Mouse (Mus musculus): ENCODE results near the gene Tbck. TPM values are rescaled to one million over a fixed set of nuclear protein-coding genes. Genes with fewer than 3 reads are reported as not detected.

The Tbck gene
- polyA plus RNA-seq (2015; fragmentation: Nextera tagmentation; extraction: Ambion mirVana), result 11.3 and 13.9 TPM in 2 replicates

GRCm38 (mm10) chr3:132683447-132684230 is at the start of gene Tbck:
Tbck (plus strand) TSS chr3:132684144.
- peak; percentile 97 for DNase-seq (ENCODE audit: low spot score)
- Histone ChIP-seq H3K4me3 (ENCODE audit: low read depth, low read length) (peak within 1 kb of the TSS; percentile 71), H3K9me3 (ENCODE audit: low read length) (no peaks in the 10 kb centered on the region), H3K36me3 (ENCODE audit: insufficient read depth, low read length) (no peaks in the 10 kb centered on the region), H3K27ac (ENCODE audit: low read length) (peak within 1 kb of the TSS; percentile 95), H3K4me1 (ENCODE audit: insufficient read depth, low read depth, low read length) (peaks cover 10% of the 10 kb centered on the region; the same call in 1 of the 2 replicates), H3K9ac (replicated peaks; ENCODE audit: low read depth) (peak within 1 kb of the TSS; percentile 98), H3K27me3 (replicated peaks; ENCODE audit: insufficient read depth, low read length) (no peaks in the 10 kb centered on the region), H3K4me2 (replicated peaks; ENCODE audit: low read depth, low read length) (peak within 1 kb of the TSS; percentile 68)
- peak; percentile 97 for ATAC-seq
- TF ChIP-seq CTCF (IDR thresholded peaks at IDR 0.05) (no peak), EP300 (IDR thresholded peaks at IDR 0.05) (peak; percentile 85)
- WGBS, result under 1% methylated on average over 41 of the region's 42 CpGs

- Histone ChIP-seq H3K4me3 (ENCODE audit: low read depth, low read length) (no peak overlapping the region), H3K4me1 (ENCODE audit: insufficient read depth, low read depth, low read length) (no peaks in the 10 kb centered on the region)
- WGBS, result 73% methylated on average over 3 of the region's 3 CpGs
These were observed 46.9 kb upstream of the Tbck start for GRCm38 (mm10) chr3:132637080-132637479.

GRCm38 (mm10) chr3:132644071-132644470 is 39.9 kb upstream of the Tbck start:
- no peaks in the 10 kb centered on the region for H3K27me3 ChIP-seq (replicated peaks; ENCODE audit: insufficient read depth, low read length)
- no peak overlapping the region for H3K9ac ChIP-seq (replicated peaks; ENCODE audit: low read depth)
- WGBS, result 56% methylated on average over 4 of the region's 4 CpGs
- H3K4me2 ChIP-seq (replicated peaks; ENCODE audit: low read depth, low read length), result no peak overlapping the region
- DNase-seq (ENCODE audit: low spot score) (no peak), ATAC-seq (no peak)
- H3K36me3 ChIP-seq (ENCODE audit: insufficient read depth, low read length), result no peaks in the 10 kb centered on the region
- H3K27ac ChIP-seq (ENCODE audit: low read length), result no peak overlapping the region
- TF ChIP-seq EP300 (IDR thresholded peaks at IDR 0.05), result no peak
- no peak for TF ChIP-seq CTCF (IDR thresholded peaks at IDR 0.05)
- no peaks in the 10 kb centered on the region for H3K9me3 ChIP-seq (ENCODE audit: low read length)
- H3K4me3 ChIP-seq (ENCODE audit: low read depth, low read length), result no peak overlapping the region
- no peaks in the 10 kb centered on the region for H3K4me1 ChIP-seq (ENCODE audit: insufficient read depth, low read depth, low read length)

More at GRCm38 (mm10) chr3:132637080-132637479, 46.9 kb upstream of the Tbck start:
- Histone ChIP-seq H3K9me3 (ENCODE audit: low read length) (no peaks in the 10 kb centered on the region), H3K27ac (ENCODE audit: low read length) (no peak overlapping the region), H3K9ac (replicated peaks; ENCODE audit: low read depth) (no peak overlapping the region), H3K4me2 (replicated peaks; ENCODE audit: low read depth, low read length) (no peak overlapping the region), H3K27me3 (replicated peaks; ENCODE audit: insufficient read depth, low read length) (no peaks in the 10 kb centered on the region), H3K36me3 (ENCODE audit: insufficient read depth, low read length) (no peaks in the 10 kb centered on the region)
- DNase-seq (ENCODE audit: low spot score) (no peak), ATAC-seq (no peak)
- TF ChIP-seq CTCF (IDR thresholded peaks at IDR 0.05), result no peak
- no peak for TF ChIP-seq EP300 (IDR thresholded peaks at IDR 0.05)

GRCm38 (mm10) chr3:132646814-132647213 is 37.1 kb upstream of the Tbck start:
- H3K9ac ChIP-seq (replicated peaks; ENCODE audit: low read depth), result no peak overlapping the region
- H3K27me3 ChIP-seq (replicated peaks; ENCODE audit: insufficient read depth, low read length), result no peaks in the 10 kb centered on the region
- no peak overlapping the region for H3K4me3 ChIP-seq (ENCODE audit: low read depth, low read length)
- ATAC-seq, result no peak
- H3K27ac ChIP-seq (ENCODE audit: low read length), result no peak overlapping the region
- H3K4me2 ChIP-seq (replicated peaks; ENCODE audit: low read depth, low read length), result no peak overlapping the region
- no peak for TF ChIP-seq EP300 (IDR thresholded peaks at IDR 0.05)
- H3K36me3 ChIP-seq (ENCODE audit: insufficient read depth, low read length), result no peaks in the 10 kb centered on the region
- H3K9me3 ChIP-seq (ENCODE audit: low read length), result no peaks in the 10 kb centered on the region
- no peak for DNase-seq (ENCODE audit: low spot score)
- H3K4me1 ChIP-seq (ENCODE audit: insufficient read depth, low read depth, low read length), result no peaks in the 10 kb centered on the region
- WGBS, result 15% methylated on average over 1 of the region's 1 CpGs

- TF ChIP-seq CTCF (IDR thresholded peaks at IDR 0.05), result no peak
- no peak for TF ChIP-seq EP300 (IDR thresholded peaks at IDR 0.05)
- H3K27me3 ChIP-seq (replicated peaks; ENCODE audit: insufficient read depth, low read length), result no peaks in the 10 kb centered on the region
- H3K4me3 ChIP-seq (ENCODE audit: low read depth, low read length), result no peak overlapping the region
- no peak overlapping the region for H3K4me2 ChIP-seq (replicated peaks; ENCODE audit: low read depth, low read length)
- no peaks in the 10 kb centered on the region for H3K4me1 ChIP-seq (ENCODE audit: insufficient read depth, low read depth, low read length)
- no peak for ATAC-seq
- no peak overlapping the region for H3K27ac ChIP-seq (ENCODE audit: low read length)
- WGBS, result 83% methylated on average over 7 of the region's 7 CpGs
- no peak overlapping the region for H3K9ac ChIP-seq (replicated peaks; ENCODE audit: low read depth)
- H3K9me3 ChIP-seq (ENCODE audit: low read length), result no peaks in the 10 kb centered on the region
- no peak for DNase-seq (ENCODE audit: low spot score)
- no peaks in the 10 kb centered on the region for H3K36me3 ChIP-seq (ENCODE audit: insufficient read depth, low read length)
These were observed 34.6 kb upstream of the Tbck start for GRCm38 (mm10) chr3:132649368-132649767.

- H3K4me1 ChIP-seq (ENCODE audit: insufficient read depth, low read depth, low read length), result no peaks in the 10 kb centered on the region
- no peaks in the 10 kb centered on the region for H3K9me3 ChIP-seq (ENCODE audit: low read length)
- no peaks in the 10 kb centered on the region for H3K27me3 ChIP-seq (replicated peaks; ENCODE audit: insufficient read depth, low read length)
- no peak overlapping the region for H3K27ac ChIP-seq (ENCODE audit: low read length)
- H3K36me3 ChIP-seq (ENCODE audit: insufficient read depth, low read length), result no peaks in the 10 kb centered on the region
- no peak overlapping the region for H3K4me3 ChIP-seq (ENCODE audit: low read depth, low read length)
- no peak overlapping the region for H3K9ac ChIP-seq (replicated peaks; ENCODE audit: low read depth)
- H3K4me2 ChIP-seq (replicated peaks; ENCODE audit: low read depth, low read length), result no peak overlapping the region
- DNase-seq (ENCODE audit: low spot score) (no peak), ATAC-seq (no peak)
- 64% methylated on average over 5 of the region's 5 CpGs for WGBS
- TF ChIP-seq CTCF (IDR thresholded peaks at IDR 0.05), result no peak
- TF ChIP-seq EP300 (IDR thresholded peaks at IDR 0.05), result no peak
These were observed 33.8 kb upstream of the Tbck start for GRCm38 (mm10) chr3:132650191-132650590.
